Mouse (Mus musculus): ENCODE results near the gene Krt80.

DNA sequence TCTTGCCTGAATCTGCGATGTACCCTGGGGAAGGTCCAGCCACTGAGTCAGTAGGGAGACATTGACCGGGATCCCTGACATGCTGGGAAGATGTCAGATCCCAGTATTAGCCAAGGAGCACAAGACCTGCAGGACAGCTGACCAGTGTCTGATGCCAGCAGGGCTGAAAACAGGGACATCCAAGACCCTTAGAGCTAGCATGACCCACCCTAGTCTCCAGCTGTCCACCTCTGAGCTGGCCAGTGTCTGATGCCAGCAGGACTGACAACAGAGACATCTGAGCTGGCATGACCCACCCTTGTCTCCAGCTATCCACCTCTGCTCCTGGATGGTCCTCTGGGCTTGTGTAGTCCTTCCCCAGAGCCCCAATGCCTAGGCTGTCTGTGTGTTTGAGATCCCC, 3.0 kb downstream of the Krt80 start:
- TF ChIP-seq CTCF (IDR thresholded peaks at IDR 0.05; ENCODE audit: low read depth, low read length), result no peak
- TF ChIP-seq POLR2A (IDR thresholded peaks at IDR 0.05; ENCODE audit: insufficient read depth, low read length), result no peak
